In genomic region chr16:12936571-12936970, GRCm38 (mm10) we compare ENCODE assay signal across 16 mouse cellular contexts.
A peak's percentile ranks its signal among the peaks of the same experiment; 100 is the strongest.
DNase-seq lines count a peak whose midpoint lies in the region; ATAC-seq and TF ChIP-seq lines count a peak whose summit lies in the region.
"Had no signal": no experiment of that assay in that cellular context is flagged by ENCODE, and none has a peak within 500 bp of the region (broad histone marks: within the 10 kb centered on the region; RNA-seq: fewer than 3 reads in every experiment).

No protein-coding gene starts in this region.

- no peak overlapping the region for H3K4me2 ChIP-seq in kidney, postnatal 0 days (ENCODE audit: low read length)
- H3K4me2 ChIP-seq: heart, embryonic 11.5 days; midbrain, embryonic 11.5 days had no signal

- TF ChIP-seq POLR2A in kidney, adult 2 months (IDR thresholded peaks at IDR 0.05; ENCODE audit: low read depth, low read length), result no peak
- TF ChIP-seq POLR2A in brain, embryonic 14.5 days (IDR thresholded peaks at IDR 0.05; ENCODE audit: borderline replicate concordance, extremely low read depth, insufficient read depth, insufficient read length, poor library complexity, severe bottlenecking), result no peak

- TF ChIP-seq CTCF in kidney, postnatal 0 days (IDR thresholded peaks at IDR 0.05; ENCODE audit: low read depth), result peak; percentile 35; the same call in 1 of the 2 replicates
- no peak; the same call in 1 of the 2 replicates for TF ChIP-seq CTCF in kidney, adult 2 months (conservative IDR thresholded peaks at IDR 0.05; ENCODE audit: insufficient read depth, insufficient read length, low read depth, low read length)
- peak; percentile 18; the same call in 1 of the 2 replicates for TF ChIP-seq CTCF in brain, embryonic 14.5 days (IDR thresholded peaks at IDR 0.05; ENCODE audit: borderline replicate concordance, extremely low read depth, insufficient read depth, insufficient read length)

- WGBS in kidney, postnatal 0 days, result 94% methylated on average over 2 of the region's 2 CpGs
- 78% methylated on average over 2 of the region's 2 CpGs for WGBS in kidney, adult 2 months

- H3K4me1 ChIP-seq in kidney, postnatal 0 days (replicated peaks; ENCODE audit: insufficient read depth, low read length), result no peaks in the 10 kb centered on the region
- no peaks in the 10 kb centered on the region for H3K4me1 ChIP-seq in kidney, adult 2 months (ENCODE audit: control insufficient read depth, insufficient read depth, low read length)
- H3K4me1 ChIP-seq: hindbrain, embryonic 10.5 days had no signal

- no peaks in the 10 kb centered on the region for H3K9me3 ChIP-seq in kidney, postnatal 0 days (replicated peaks; ENCODE audit: low read length)
- H3K9me3 ChIP-seq: hindbrain, embryonic 10.5 days had no signal

- DNase-seq in kidney, postnatal 0 days (ENCODE audit: low spot score), result no peak
- no peak for DNase-seq in kidney, adult 2 months
- DNase-seq in thymus, postnatal 4 days, result peak; percentile 12
- DNase-seq in thymus, postnatal 36 days, result no peak
- no peak for DNase-seq in brain, embryonic 14.5 days (ENCODE audit: low read depth)
- no peak for DNase-seq in urinary bladder, postnatal 36 days (ENCODE audit: low spot score in 2 of 2)
- DNase-seq in spleen, postnatal 10 days (ENCODE audit: low spot score in 2 of 2), result no peak
- DNase-seq: adrenal gland, postnatal 25 days; gastrocnemius, adult 2 months; kidney, adult 11 months; kidney, postnatal 4 days; lung, postnatal 10 days had no signal

- ATAC-seq in kidney, postnatal 0 days (replicated peaks; ENCODE audit: low FRiP score, low read depth), result no peak
- ATAC-seq: forebrain, embryonic 14.5 days had no signal

- no peaks in the 10 kb centered on the region for H3K27me3 ChIP-seq in kidney, postnatal 0 days (ENCODE audit: insufficient read depth, low read length)
- no peaks in the 10 kb centered on the region for H3K27me3 ChIP-seq in kidney, adult 2 months (replicated peaks; ENCODE audit: control insufficient read depth, insufficient read depth, low read length)

- no peaks in the 10 kb centered on the region for H3K36me3 ChIP-seq in kidney, postnatal 0 days (ENCODE audit: insufficient read depth, low read length)
- no peaks in the 10 kb centered on the region for H3K36me3 ChIP-seq in kidney, adult 2 months (ENCODE audit: control insufficient read depth, insufficient read depth, low read length)
- H3K36me3 ChIP-seq: hindbrain, embryonic 10.5 days had no signal

- no peak overlapping the region for H3K4me3 ChIP-seq in kidney, postnatal 0 days (replicated peaks; ENCODE audit: low read depth, low read length)
- H3K4me3 ChIP-seq in kidney, adult 2 months (ENCODE audit: insufficient read depth, low read depth, low read length), result no peak overlapping the region
- H3K4me3 ChIP-seq: gastrocnemius, adult 2 months; hindbrain, embryonic 10.5 days had no signal

- H3K27ac ChIP-seq in kidney, postnatal 0 days, result no peak overlapping the region
- no peak overlapping the region for H3K27ac ChIP-seq in kidney, adult 2 months (ENCODE audit: insufficient read depth, low read depth, low read length)
- H3K27ac ChIP-seq: gastrocnemius, adult 2 months; hindbrain, embryonic 10.5 days had no signal

- H3K9ac ChIP-seq in kidney, postnatal 0 days (ENCODE audit: low read depth, low read length), result no peak overlapping the region
